Mouse (Mus musculus) heart, embryonic 14.5 days (tissue): Measurements from ENCODE around the gene Polr1a. TPM values are rescaled to one million over a fixed set of nuclear protein-coding genes. Genes with fewer than 3 reads are reported as not detected.
A peak's percentile ranks its signal among the peaks of the same experiment; 100 is the strongest.

Experiments
- ATAC-seq: fragments of 200-750 bp; cut with Nextera tagmentation; 2 replicates; pipeline ENCODE4 v1.8.0; 2017; ENCODE audit warnings: low read depth, moderate TSS enrichment; ENCODE audit not compliant: insufficient number of reproducible peaks, insufficient read depth, low FRiP score
- H3K27ac ChIP-seq, 2 experiments: fragments of 200-500 bp in 1 of 2; fragments of 300-500 bp in 1 of 2; sonication (generic) in 1 of 2; replicated peaks in 1 of 2; 2 replicates each; pipeline ENCODE4 v1.5.1; 2012 to 2014; ENCODE audit warnings: low read depth in 2 of 2, low read length in 2 of 2, control low read depth in 1 of 2, mild to moderate bottlenecking in 1 of 2, mixed read lengths in 1 of 2; ENCODE audit not compliant: control insufficient read depth in 1 of 2, insufficient read depth in 1 of 2
- H3K27me3 ChIP-seq: fragments of 300-500 bp; sonication (generic); 2 replicates; pipeline ENCODE4 v1.6.1; 2014; ENCODE audit warnings: mild to moderate bottlenecking, low read length, control low read depth; ENCODE audit not compliant: control insufficient read depth, insufficient read depth
- H3K36me3 ChIP-seq: fragments of 300-500 bp; sonication (generic); 2 replicates; pipeline ENCODE4 v1.6.1; 2014; ENCODE audit warnings: mild to moderate bottlenecking, control low read depth, low read length, mixed read lengths; ENCODE audit not compliant: control insufficient read depth, insufficient read depth
- H3K4me1 ChIP-seq, 2 experiments: fragments of 200-500 bp in 1 of 2; fragments of 300-500 bp in 1 of 2; sonication (generic) in 1 of 2; 2 replicates each; pipeline ENCODE4 v1.6.1; 2012 to 2014; ENCODE audit warnings: low read length in 2 of 2, control low read depth in 1 of 2, mixed read lengths in 1 of 2; ENCODE audit not compliant: control insufficient read depth in 2 of 2, insufficient read depth in 2 of 2
- H3K4me2 ChIP-seq: fragments of 300-500 bp; sonication (generic); 2 replicates; pipeline ENCODE4 v1.6.1; 2014; ENCODE audit warnings: mild to moderate bottlenecking, low read length
- H3K4me3 ChIP-seq, 2 experiments: fragments of 200-500 bp in 1 of 2; fragments of 300-500 bp in 1 of 2; sonication (generic) in 1 of 2; 2 replicates each; pipeline ENCODE4 v1.5.1; 2012 to 2014; ENCODE audit warnings: low read length in 2 of 2, mild to moderate bottlenecking in 2 of 2, control low read depth in 1 of 2, low read depth in 1 of 2, moderate library complexity in 1 of 2; ENCODE audit not compliant: control insufficient read depth in 1 of 2, insufficient read depth in 1 of 2
- H3K9ac ChIP-seq: fragments of 300-500 bp; sonication (generic); 2 replicates; pipeline ENCODE4 v1.6.1; 2014; ENCODE audit warnings: mild to moderate bottlenecking, low read length
- H3K9me3 ChIP-seq: fragments of 300-500 bp; sonication (generic); 2 replicates; pipeline ENCODE4 v1.6.1; 2016; ENCODE audit warnings: low read length, control low read depth; ENCODE audit not compliant: control insufficient read depth
- whole genome bisulfite sequencing: fragments of 180-500 bp; shearing (Covaris S2); extraction: QIAGEN DNeasy Blood & Tissue Kit; methylation state at CpG from one replicate; pipeline ENCODE4 v1.1.7; 2014; 5-methylcytosine and 5-hydroxymethylcytosine counted together
- polyA plus RNA-seq: library from polyadenylated mRNA; unstranded; fragments of >200 nt; fragmentation: Nextera tagmentation; extraction: Ambion mirVana; gene quantifications from 2 replicates; pipeline ENCODE4 v1.2.1, GENCODE M21; 2014

Polr1a gene
- polyA plus RNA-seq, 1 experiment from 2014 or later: 17.6 TPM

GRCm38 (mm10) chr6:71949721-71950120 is 40.9 kb downstream of the Polr1a start:
- Histone ChIP-seq H3K4me3 (no peak overlapping the region), H3K27ac (no peak overlapping the region; a peak in 1 of 4 replicates), H3K4me1 (peaks cover 0 to 6% of the 10 kb centered on the region in 2 experiments; a peak in 2 of 4 replicates), H3K9me3 (no peaks in the 10 kb centered on the region), H3K9ac (no peak overlapping the region), H3K27me3 (no peaks in the 10 kb centered on the region), H3K36me3 (peaks cover 86% of the 10 kb centered on the region), H3K4me2 (no peak overlapping the region)
- 84% methylated on average over 3 of the region's 3 CpGs for WGBS
- ATAC-seq: no peak

GRCm38 (mm10) chr6:71950592-71950991 is 41.7 kb downstream of the Polr1a start:
- H3K27ac ChIP-seq: no peak overlapping the region
- H3K36me3 ChIP-seq: peaks cover 83% of the 10 kb centered on the region
- H3K9ac ChIP-seq: no peak overlapping the region
- H3K4me2 ChIP-seq: no peak overlapping the region
- H3K27me3 ChIP-seq: no peaks in the 10 kb centered on the region
- no peak overlapping the region for H3K4me3 ChIP-seq
- 72% methylated on average over 3 of the region's 3 CpGs for WGBS
- H3K4me1 ChIP-seq: peaks cover 0 to 6% of the 10 kb centered on the region in 2 experiments; a peak in 2 of 4 replicates
- no peaks in the 10 kb centered on the region for H3K9me3 ChIP-seq
- ATAC-seq: no peak

- no peak for ATAC-seq
- Histone ChIP-seq H3K4me1 (peaks cover 0 to 6% of the 10 kb centered on the region in 2 experiments; a peak in 2 of 4 replicates), H3K9me3 (no peaks in the 10 kb centered on the region), H3K4me2 (no peak overlapping the region), H3K36me3 (peaks cover 80% of the 10 kb centered on the region), H3K27me3 (no peaks in the 10 kb centered on the region), H3K9ac (no peak overlapping the region), H3K4me3 (no peak overlapping the region), H3K27ac (0 out of 4 replicates have a peak overlapping the region, but pooled peaks of 1 of the 2 experiments have one; percentile 14)
- 86% methylated on average over 5 of the region's 5 CpGs for WGBS
These were observed 42.3 kb downstream of the Polr1a start for GRCm38 (mm10) chr6:71951192-71951591.

GRCm38 (mm10) chr6:71962119-71962518 is 53.3 kb downstream of the Polr1a start:
- Histone ChIP-seq H3K9ac (no peak overlapping the region), H3K27ac (no peak overlapping the region), H3K4me3 (no peak overlapping the region), H3K27me3 (no peaks in the 10 kb centered on the region), H3K36me3 (peaks cover 34% of the 10 kb centered on the region), H3K4me2 (no peak overlapping the region), H3K4me1 (peaks cover 0 to 2% of the 10 kb centered on the region in 2 experiments; a peak in 1 of 4 replicates), H3K9me3 (no peaks in the 10 kb centered on the region)
- WGBS: 59% methylated on average over 5 of the region's 5 CpGs
- ATAC-seq: no peak

GRCm38 (mm10) chr6:71962706-71963105 is 53.9 kb downstream of the Polr1a start:
- peaks cover 0 to 2% of the 10 kb centered on the region in 2 experiments; a peak in 1 of 4 replicates for H3K4me1 ChIP-seq
- no peak overlapping the region for H3K4me3 ChIP-seq
- no peaks in the 10 kb centered on the region for H3K27me3 ChIP-seq
- peaks cover 39% of the 10 kb centered on the region for H3K36me3 ChIP-seq
- WGBS: 73% methylated on average over 6 of the region's 6 CpGs
- ATAC-seq: no peak
- H3K9me3 ChIP-seq: no peaks in the 10 kb centered on the region
- H3K27ac ChIP-seq: no peak overlapping the region
- no peak overlapping the region for H3K4me2 ChIP-seq
- H3K9ac ChIP-seq: no peak overlapping the region

GRCm38 (mm10) chr6:71963561-71963960 is 54.7 kb downstream of the Polr1a start:
- peaks cover 0 to 2% of the 10 kb centered on the region in 2 experiments; a peak in 1 of 4 replicates for H3K4me1 ChIP-seq
- no peak overlapping the region for H3K4me2 ChIP-seq
- H3K36me3 ChIP-seq: peaks cover 46% of the 10 kb centered on the region
- WGBS: 93% methylated on average over 11 of the region's 11 CpGs
- H3K9ac ChIP-seq: no peak overlapping the region
- no peaks in the 10 kb centered on the region for H3K27me3 ChIP-seq
- no peaks in the 10 kb centered on the region for H3K9me3 ChIP-seq
- no peak overlapping the region for H3K27ac ChIP-seq
- no peak for ATAC-seq
- no peak overlapping the region for H3K4me3 ChIP-seq

- H3K36me3 ChIP-seq: peaks cover 61% of the 10 kb centered on the region
- ATAC-seq: no peak
- H3K9ac ChIP-seq: no peak overlapping the region
- no peak overlapping the region for H3K27ac ChIP-seq
- H3K9me3 ChIP-seq: 0 out of 2 replicates have a peak, but pooled peaks cover 2% of the 10 kb centered on the region
- WGBS: 56% methylated on average over 5 of the region's 5 CpGs
- H3K4me1 ChIP-seq: peaks cover 4 to 5% of the 10 kb centered on the region in 2 experiments; a peak in 2 of 4 replicates
- H3K27me3 ChIP-seq: no peaks in the 10 kb centered on the region
- H3K4me2 ChIP-seq: no peak overlapping the region
- no peak overlapping the region for H3K4me3 ChIP-seq
These were observed 57.9 kb downstream of the Polr1a start for GRCm38 (mm10) chr6:71966683-71967303.
